Mouse (Mus musculus) megakaryocyte, embryonic 14.5 days (primary cell): ENCODE results near the gene Allc.

ENCODE experiments used
- FLI1 ChIP-seq: IDR thresholded peaks from 2 replicates; pipeline ENCODE4 v1.6.1; 2012; ENCODE audit warnings: low read length, inconsistent platforms, mixed read lengths
- GATA1 ChIP-seq: IDR thresholded peaks from 3 replicates; pipeline ENCODE4 v1.6.1; 2012; ENCODE audit warnings: mixed read lengths, low read length, inconsistent platforms, borderline replicate concordance

DNA sequence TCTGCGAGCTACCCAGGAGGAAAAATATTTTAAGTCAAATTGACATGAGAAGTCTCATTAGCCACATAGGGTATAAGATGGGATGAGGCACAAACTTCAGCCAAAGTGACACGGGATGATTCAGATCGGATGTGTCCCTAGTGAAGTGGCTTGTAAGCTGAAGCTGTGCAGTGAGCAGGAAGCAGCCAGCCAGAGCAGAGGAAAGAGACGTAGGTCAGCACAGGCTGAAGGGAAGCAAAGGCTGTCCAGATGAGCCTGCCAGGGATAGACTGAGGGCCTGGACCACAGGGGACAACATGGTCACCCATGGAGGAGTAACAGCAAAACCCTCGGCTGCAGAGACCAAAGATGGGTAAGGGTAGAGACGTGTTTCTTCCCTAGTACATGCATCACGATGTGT is 32.1 kb upstream of the Allc start:
- TF ChIP-seq GATA1 (no peak), FLI1 (no peak)
